ENCODE assay signal across 8 mouse cellular contexts in genomic region chr1:80213826-80214225, GRCm38 (mm10). TPM values are rescaled to one million over a fixed set of nuclear protein-coding genes. Genes with fewer than 3 reads are reported as not detected.
DNase-seq lines count a peak whose midpoint lies in the region; ATAC-seq and TF ChIP-seq lines count a peak whose summit lies in the region.

No protein-coding gene starts in this region.

- peak; percentile 34 for DNase-seq in kidney, adult 2 months
- DNase-seq in layer of hippocampus, adult 18-20 months (ENCODE audit: low spot score in 2 of 2): no peak
- DNase-seq in cerebellum, adult 8-10 months: no peak
- DNase-seq in adrenal gland, postnatal 36 days: no peak

- TF ChIP-seq CTCF in kidney, adult 2 months (conservative IDR thresholded peaks at IDR 0.05; ENCODE audit: insufficient read depth, insufficient read length, low read depth, low read length): no peak

- no peak overlapping the region for H3K9ac ChIP-seq in kidney, embryonic 14.5 days (ENCODE audit: low read depth, low read length)

- H3K9me3 ChIP-seq in kidney, embryonic 14.5 days (ENCODE audit: control insufficient read depth, low read length): no peaks in the 10 kb centered on the region

- 62% methylated on average over 9 of the region's 9 CpGs for WGBS in kidney, adult 2 months
- WGBS in kidney, embryonic 14.5 days: 71% methylated on average over 9 of the region's 9 CpGs

- no peaks in the 10 kb centered on the region for H3K36me3 ChIP-seq in kidney, adult 2 months (ENCODE audit: control insufficient read depth, insufficient read depth, low read length)
- H3K36me3 ChIP-seq in kidney, embryonic 14.5 days (ENCODE audit: control insufficient read depth, insufficient read depth, low read length): no peaks in the 10 kb centered on the region

- TF ChIP-seq POLR2A in kidney, adult 2 months (IDR thresholded peaks at IDR 0.05; ENCODE audit: low read depth, low read length): no peak

- no peaks in the 10 kb centered on the region for H3K27me3 ChIP-seq in kidney, adult 2 months (replicated peaks; ENCODE audit: control insufficient read depth, insufficient read depth, low read length)
- H3K27me3 ChIP-seq in kidney, embryonic 14.5 days (ENCODE audit: control insufficient read depth, insufficient read depth, low read length): no peaks in the 10 kb centered on the region

- H3K4me3 ChIP-seq in kidney, adult 2 months (ENCODE audit: insufficient read depth, low read depth, low read length): no peak overlapping the region
- H3K4me3 ChIP-seq in kidney, embryonic 14.5 days (ENCODE audit: low read length): no peak overlapping the region

- H3K4me2 ChIP-seq in kidney, embryonic 14.5 days (replicated peaks; ENCODE audit: low read depth, low read length): no peak overlapping the region

- no peak for ATAC-seq in kidney, embryonic 14.5 days (ENCODE audit: low FRiP score, low TSS enrichment)
- ATAC-seq in activated CD4-positive, CD25-positive, alpha-beta regulatory T cell, adult 4 months: peak; percentile 94
- ATAC-seq in inflammation-experienced regulatory T-cells, adult 6 months: peak; percentile 92
- peak; percentile 62 for ATAC-seq in megakaryocyte-erythroid progenitor cell, adult 5-6 weeks (replicated peaks; ENCODE audit: low FRiP score, low TSS enrichment, poor library complexity, severe bottlenecking)

- H3K4me1 ChIP-seq in kidney, adult 2 months (ENCODE audit: control insufficient read depth, insufficient read depth, low read length): no peaks in the 10 kb centered on the region
- H3K4me1 ChIP-seq in kidney, embryonic 14.5 days (ENCODE audit: control insufficient read depth, insufficient read depth, low read length): no peaks in the 10 kb centered on the region

- H3K27ac ChIP-seq in kidney, adult 2 months (ENCODE audit: insufficient read depth, low read depth, low read length): no peak overlapping the region
- no peak overlapping the region for H3K27ac ChIP-seq in kidney, embryonic 14.5 days (ENCODE audit: low read depth, low read length)

RNA-seq across cellular contexts. Expression of gene Fam124b, which starts 4.4 kb away (rescaled TPM):
- polyA plus RNA-seq in kidney, adult 2 months (2012; rRNA removed): 0.08 TPM in 1 of 2 replicates, not detected in the other
- 0.84 and 1.0 TPM in 2 replicates for polyA plus RNA-seq in kidney, embryonic 14.5 days (2014; fragmentation: Nextera tagmentation; extraction: Ambion mirVana)
- polyA plus RNA-seq in activated CD4-positive, CD25-positive, alpha-beta regulatory T cell, adult 4 months (2017; shearing (Covaris generic)): 10 to 100 TPM in 1 of 2 experiments, 1 to 10 TPM in 1; 8.3 to 11.5 TPM
- polyA plus RNA-seq in inflammation-experienced regulatory T-cells, adult 6 months (2017; shearing (Covaris generic)): 10 to 100 TPM in 2 of 3 experiments, 1 to 10 TPM in 1; 6.9 to 12.9 (median 12.5) TPM
- 0.94 TPM in 1 of 2 replicates, not detected in the other for total RNA-seq in megakaryocyte-erythroid progenitor cell, adult 5-6 weeks (2014; fragmentation: Nextera tagmentation)
- total RNA-seq in megakaryocyte-erythroid progenitor cell, adult 5-6 weeks (2017): not detected in 2 replicates
- under 1 TPM; 0.56 to 0.59 TPM for total RNA-seq in layer of hippocampus, adult 18-20 months (2021)
- under 1 TPM in 1 of 2 experiments, not detected in 1; 0.50 TPM for total RNA-seq in adrenal gland, postnatal 36 days (2021)
